Mouse (Mus musculus): ENCODE results near the gene Ddx50.

DNA sequence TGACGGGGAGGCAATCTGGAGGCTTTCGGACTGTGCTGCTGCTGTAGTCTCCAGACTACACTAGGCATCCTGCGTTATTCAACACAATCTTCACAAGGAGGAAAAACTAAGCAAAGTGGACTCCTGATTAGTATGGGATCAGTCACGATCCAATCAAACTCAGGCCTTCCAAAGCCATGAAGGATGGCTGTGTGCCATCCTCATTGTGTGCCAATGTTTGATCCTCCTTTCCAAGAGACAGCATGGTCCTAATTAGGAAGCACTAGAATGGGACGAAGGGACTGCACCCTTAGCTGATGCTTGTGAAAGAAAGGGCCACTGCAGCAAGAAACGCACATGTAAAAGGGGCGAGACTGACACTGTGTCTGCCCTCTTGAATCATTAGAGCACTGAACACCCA, 58.5 kb downstream of the Ddx50 start:
- TF ChIP-seq POLR2A (IDR thresholded peaks at IDR 0.05; ENCODE audit: control insufficient read depth, low read depth, low read length) (no peak), CTCF (IDR thresholded peaks at IDR 0.05; ENCODE audit: control insufficient read depth, insufficient read depth, insufficient replicate concordance, low read depth, low read length) (no peak)
